Comparison of ENCODE assay signal across 21 mouse cellular contexts in genomic region chr5:27838061-27838460, GRCm38 (mm10). TPM values are rescaled to one million over a fixed set of nuclear protein-coding genes. Genes with fewer than 3 reads are reported as not detected.
DNase-seq lines count a peak whose midpoint lies in the region.
"Had no signal": no experiment of that assay in that cellular context is flagged by ENCODE, and none has a peak within 500 bp of the region (broad histone marks: within the 10 kb centered on the region; RNA-seq: fewer than 3 reads in every experiment).

No protein-coding gene starts in this region.

- DNase-seq in heart, adult 11 months = peak; percentile 55
- no peak for DNase-seq in heart, adult 18-20 months
- peak; percentile 44 to 58 for DNase-seq in kidney, adult 8-10 months
- DNase-seq in kidney, postnatal 4 days = no peak
- peak; percentile 41 to 81 for DNase-seq in kidney, postnatal 25 days
- DNase-seq in adrenal gland, adult 2 months = no peak
- no peak for DNase-seq in B cell, adult 2 months
- DNase-seq: adrenal gland, postnatal 10 days; cerebellum, adult 11-12 months; cerebellum, adult 9-10 months; cerebellum, postnatal 36 days; gastrocnemius, postnatal 14 days; heart, postnatal 36 days had no signal

RNA-seq across cellular contexts. Expression of gene Htr5a, which starts 3.9 kb away (rescaled TPM):
- total RNA-seq in heart, adult 18-20 months (2021) = not detected
- total RNA-seq in adrenal gland, adult 2 months (2021) = not detected
- polyA plus RNA-seq in adrenal gland, adult 2 months (2012; rRNA removed) = 0.01 TPM in 1 of 2 replicates, not detected in the other
- total RNA-seq: adrenal gland, postnatal 10 days; gastrocnemius, adult 18-20 months; gastrocnemius, postnatal 14 days; heart, postnatal 36 days had no signal
- polyA plus RNA-seq: C2C12; embryonic facial prominence, embryonic 13.5 days; gonadal fat pad, adult 2 months; heart, embryonic 13.5 days; heart, postnatal 0 days; hindbrain, embryonic 11.5 days; Patski had no signal

RNA-seq across cellular contexts. Expression of gene Paxip1, which starts 46.6 kb away (rescaled TPM):
- 10 to 100 TPM; 13.6 to 16.1 TPM for total RNA-seq in heart, adult 18-20 months (2021)
- 10 to 100 TPM; 22.9 to 24.7 TPM for total RNA-seq in adrenal gland, adult 2 months (2021)
- 28.4 and 29.5 TPM in 2 replicates for polyA plus RNA-seq in adrenal gland, adult 2 months (2012; rRNA removed)

Comparison
In these comparisons a context has a peak if more than half of its experiments do, and no peak if none do; other contexts are left out.
1. DNase-seq: peak in heart, adult 11 months (single experiment), kidney, adult 8-10 months (2 of 2) and kidney, postnatal 25 days (2 of 2); none in heart, adult 18-20 months (0 of 2), kidney, postnatal 4 days (0 of 2), adrenal gland, adult 2 months (single experiment) and B cell, adult 2 months (0 of 2).